Mouse (Mus musculus) retina, postnatal 7 days (tissue): ENCODE measurements around the gene Ubtd2.

ENCODE experiments used
- DNase-seq: peaks from one replicate; pipeline ENCODE4 v3.0.0-alpha.2; 2012; ENCODE audit warnings: low read depth, low spot score

The Ubtd2 gene

GRCm38 (mm10) chr11:32454800-32455506, at the start of gene Ubtd2:
Ubtd2 (plus strand) TSS chr11:32455370.
- DNase-seq = peak; percentile 86

- no peak for DNase-seq
Observed at GRCm38 (mm10) chr11:32407863-32408262, 47.3 kb upstream of the Ubtd2 start.

GRCm38 (mm10) chr11:32409052-32409451, 46.1 kb upstream of the Ubtd2 start:
- DNase-seq = no peak

- DNase-seq = no peak
Observed at GRCm38 (mm10) chr11:32409823-32410562, 45.2 kb upstream of the Ubtd2 start.

- DNase-seq = no peak
Observed at GRCm38 (mm10) chr11:32420001-32420400, 35.2 kb upstream of the Ubtd2 start.

- DNase-seq = no peak
Observed at GRCm38 (mm10) chr11:32423311-32423710, 31.9 kb upstream of the Ubtd2 start.

GRCm38 (mm10) chr11:32424600-32424999, 30.6 kb upstream of the Ubtd2 start:
- DNase-seq = no peak

- no peak for DNase-seq
Observed at GRCm38 (mm10) chr11:32425043-32425658, 30.0 kb upstream of the Ubtd2 start.

GRCm38 (mm10) chr11:32427537-32427936, 27.6 kb upstream of the Ubtd2 start:
- no peak for DNase-seq

- DNase-seq = no peak
Observed at GRCm38 (mm10) chr11:32435410-32436060, 19.6 kb upstream of the Ubtd2 start.

GRCm38 (mm10) chr11:32442576-32442975, 12.6 kb upstream of the Ubtd2 start:
- no peak for DNase-seq

- no peak for DNase-seq
Observed at GRCm38 (mm10) chr11:32444266-32444665, 10.9 kb upstream of the Ubtd2 start.

GRCm38 (mm10) chr11:32445135-32445534, 10.0 kb upstream of the Ubtd2 start:
- DNase-seq = no peak

- DNase-seq = no peak
Observed at GRCm38 (mm10) chr11:32445637-32446226, 9.4 kb upstream of the Ubtd2 start.

GRCm38 (mm10) chr11:32450216-32450615, 5.0 kb upstream of the Ubtd2 start:
- peak; percentile 29 for DNase-seq

GRCm38 (mm10) chr11:32451306-32451705, 3.9 kb upstream of the Ubtd2 start:
- DNase-seq = no peak

GRCm38 (mm10) chr11:32452745-32453144, 2.4 kb upstream of the Ubtd2 start:
- no peak for DNase-seq

- DNase-seq = no peak
Observed at GRCm38 (mm10) chr11:32453353-32453915, 1.7 kb upstream of the Ubtd2 start.

- no peak for DNase-seq
Observed at GRCm38 (mm10) chr11:32454231-32454799, 855 bp upstream of the Ubtd2 start.

- DNase-seq = peak; percentile 9
Observed at GRCm38 (mm10) chr11:32455507-32456141, 454 bp downstream of the Ubtd2 start.

GRCm38 (mm10) chr11:32456356-32456755, 1.2 kb downstream of the Ubtd2 start:
- DNase-seq = no peak
